Mouse (Mus musculus): Measurements from ENCODE around the gene Dglucy.

Gene Dglucy

DNA sequence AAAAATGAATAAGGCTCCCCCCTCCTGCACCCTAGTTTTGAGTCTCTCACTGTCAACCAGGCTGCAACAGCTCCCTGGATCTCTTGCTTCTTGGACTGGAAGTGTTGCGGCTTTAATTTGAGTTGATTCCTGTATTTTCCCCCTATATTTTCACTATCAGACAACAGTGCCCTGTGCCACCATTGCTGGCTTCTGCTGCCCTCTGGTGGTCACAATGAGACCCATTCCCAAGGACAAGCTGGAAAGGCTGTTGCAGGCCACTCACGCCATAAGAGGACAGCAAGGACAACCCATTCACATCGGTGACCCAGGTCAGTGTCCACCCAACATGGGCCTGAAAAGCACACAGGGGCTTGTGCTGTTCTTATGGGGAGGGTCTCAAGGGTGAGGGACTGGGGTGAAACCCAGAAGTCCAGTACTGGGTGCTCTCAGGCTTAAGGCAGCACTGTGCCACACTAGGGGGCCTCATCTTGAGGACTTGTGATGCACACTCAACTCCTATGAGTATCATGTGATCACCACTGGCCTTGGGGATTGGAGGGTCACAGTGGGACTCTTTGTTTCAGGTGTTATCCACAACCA is 62.4 kb downstream of the Dglucy start:
- peak; percentile 77 to 89 for DNase-seq (ENCODE audit: low spot score in 2 of 2)

- no peak for DNase-seq (ENCODE audit: low spot score in 2 of 2)
Observed at GRCm38 (mm10) chr12:100843171-100843570, 64.3 kb downstream of the Dglucy start.

GRCm38 (mm10) chr12:100844546-100844945 is 65.7 kb downstream of the Dglucy start:
- DNase-seq (ENCODE audit: low spot score in 2 of 2): no peak

- no peak for DNase-seq (ENCODE audit: low spot score in 2 of 2)
Observed at GRCm38 (mm10) chr12:100845829-100846228, 67.0 kb downstream of the Dglucy start.

GRCm38 (mm10) chr12:100846566-100846965 is 67.7 kb downstream of the Dglucy start:
- no peak for DNase-seq (ENCODE audit: low spot score in 2 of 2)

GRCm38 (mm10) chr12:100847437-100848080 is 68.7 kb downstream of the Dglucy start:
- DNase-seq (ENCODE audit: low spot score in 2 of 2): peak in 1 of 2 experiments; percentile 9

DNA sequence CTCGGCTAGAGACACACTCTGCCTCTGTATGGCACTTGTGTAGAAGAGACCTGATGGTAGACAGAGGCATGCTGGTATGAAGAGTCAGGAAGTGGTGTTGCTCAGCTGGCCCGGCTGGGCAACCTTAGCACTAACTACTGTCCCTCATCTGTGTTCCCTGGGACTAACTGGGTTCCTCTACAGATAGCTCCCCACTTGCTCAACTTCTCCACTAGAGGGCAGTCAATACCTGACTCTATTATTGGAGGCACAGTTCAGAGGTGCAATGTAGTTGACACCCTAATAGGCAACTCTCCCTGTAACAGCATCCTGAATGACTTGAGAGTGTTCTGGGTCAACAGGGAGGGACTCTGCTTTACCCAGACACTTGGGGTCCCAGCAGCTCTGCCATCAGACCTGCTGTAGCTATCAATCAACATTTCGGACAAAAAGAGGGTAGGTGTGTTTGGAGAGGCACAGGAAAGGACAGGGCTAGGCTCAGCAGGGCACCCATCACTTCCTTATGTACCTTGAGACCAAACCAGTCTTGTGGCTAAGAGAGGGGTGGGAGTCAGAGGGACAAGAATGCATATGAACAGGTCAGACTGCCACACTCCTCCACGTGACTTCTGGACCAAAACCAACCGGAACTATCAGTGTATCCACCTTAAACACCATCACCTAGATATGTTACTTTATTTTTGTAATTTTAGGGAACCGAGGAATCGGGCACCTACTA is 70.7 kb downstream of the Dglucy start:
- DNase-seq (ENCODE audit: low spot score in 2 of 2): peak; percentile 56 to 57

GRCm38 (mm10) chr12:100852370-100852769 is 73.5 kb downstream of the Dglucy start:
- no peak for DNase-seq (ENCODE audit: low spot score in 2 of 2)

DNA sequence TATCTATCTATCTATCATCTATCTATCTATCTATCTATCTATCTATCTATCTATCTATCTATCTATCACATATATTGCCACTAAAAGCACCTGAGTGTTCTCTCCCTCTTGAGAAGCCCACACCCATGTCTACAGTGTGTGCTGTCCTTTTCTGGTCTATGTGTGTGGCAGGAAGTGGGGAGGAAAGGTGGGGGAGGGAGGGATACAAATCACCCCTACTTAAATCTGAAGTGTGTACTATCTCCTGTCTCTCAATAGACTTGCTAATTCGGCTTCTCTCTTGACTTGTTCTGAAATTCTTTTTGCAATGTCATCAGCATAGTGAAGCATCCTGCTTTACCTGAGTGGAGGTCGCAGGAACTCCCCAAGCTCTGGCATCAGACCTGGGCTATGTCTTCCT is 77.5 kb downstream of the Dglucy start:
- DNase-seq (ENCODE audit: low spot score in 2 of 2): no peak

DNA sequence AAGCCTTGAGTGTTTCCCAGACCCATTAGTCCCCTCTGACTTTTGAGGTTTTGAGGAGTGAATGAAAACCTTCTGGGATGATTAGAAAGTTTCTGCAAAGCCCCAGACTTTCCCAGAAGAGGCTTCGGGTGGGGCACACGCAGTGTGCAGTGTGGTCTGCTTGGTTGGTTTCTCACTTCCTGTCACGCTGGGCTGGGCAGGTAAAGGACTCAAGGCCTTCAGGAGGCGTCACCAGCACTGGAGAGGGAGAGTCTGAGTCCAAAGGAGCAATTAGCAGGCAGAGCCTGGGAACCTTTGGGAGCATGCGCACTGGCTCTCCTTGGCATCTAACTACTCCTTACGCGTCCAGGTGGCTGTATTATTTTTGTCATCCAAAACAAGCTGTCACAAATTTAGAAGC is 78.9 kb downstream of the Dglucy start:
- no peak for DNase-seq (ENCODE audit: low spot score in 2 of 2)

- no peak for DNase-seq (ENCODE audit: low spot score in 2 of 2)
Observed at GRCm38 (mm10) chr12:100862272-100862671, 83.4 kb downstream of the Dglucy start.

DNA sequence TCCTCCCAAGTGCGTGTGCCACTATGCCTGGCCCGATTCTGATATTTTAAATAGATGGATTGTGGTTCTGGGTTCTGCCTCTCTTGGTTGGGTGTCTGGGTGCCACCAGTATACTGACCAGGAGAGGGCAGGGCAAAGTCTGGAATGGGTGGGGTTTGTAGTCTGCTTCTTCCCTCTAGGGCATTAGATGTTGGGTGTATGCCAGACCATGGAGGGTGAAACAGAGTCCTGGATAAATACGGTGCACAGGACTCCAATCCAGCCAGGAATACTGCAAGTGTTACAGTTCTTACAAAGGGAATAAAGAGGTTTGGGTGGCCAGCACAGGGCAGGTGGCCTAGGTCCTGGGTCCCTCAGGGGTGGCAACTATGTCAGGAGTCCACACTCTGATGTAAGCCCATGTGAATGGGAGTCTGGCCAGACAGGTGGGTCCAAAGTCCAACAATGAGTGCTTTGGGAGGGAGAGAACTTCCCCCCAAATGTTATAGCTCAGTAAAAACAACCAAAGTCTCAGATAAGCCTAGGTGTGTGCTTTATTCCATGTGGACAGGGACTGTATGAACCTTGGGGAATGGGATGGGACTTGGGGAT is 84.1 kb downstream of the Dglucy start:
- DNase-seq (ENCODE audit: low spot score in 2 of 2): no peak

DNA sequence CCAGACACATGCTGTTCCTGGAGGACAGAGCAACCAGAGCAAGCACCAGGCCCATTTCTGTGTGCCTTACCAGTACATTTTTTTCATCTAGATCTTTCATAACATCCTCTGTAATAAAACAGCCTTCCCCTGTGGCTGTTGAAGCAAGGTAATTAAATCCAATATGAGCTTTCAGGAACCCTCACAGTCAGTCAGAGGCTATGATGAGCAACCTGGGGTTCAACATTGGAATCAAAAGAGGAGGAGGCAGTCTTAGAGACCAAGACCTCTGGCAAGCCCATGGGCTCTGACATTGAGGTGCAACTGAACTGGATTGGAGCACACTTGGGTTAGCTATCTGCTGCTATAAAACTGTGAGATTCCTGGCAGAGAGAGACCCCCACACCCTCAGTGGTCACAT is 86.2 kb downstream of the Dglucy start:
- no peak for DNase-seq (ENCODE audit: low spot score in 2 of 2)

DNA sequence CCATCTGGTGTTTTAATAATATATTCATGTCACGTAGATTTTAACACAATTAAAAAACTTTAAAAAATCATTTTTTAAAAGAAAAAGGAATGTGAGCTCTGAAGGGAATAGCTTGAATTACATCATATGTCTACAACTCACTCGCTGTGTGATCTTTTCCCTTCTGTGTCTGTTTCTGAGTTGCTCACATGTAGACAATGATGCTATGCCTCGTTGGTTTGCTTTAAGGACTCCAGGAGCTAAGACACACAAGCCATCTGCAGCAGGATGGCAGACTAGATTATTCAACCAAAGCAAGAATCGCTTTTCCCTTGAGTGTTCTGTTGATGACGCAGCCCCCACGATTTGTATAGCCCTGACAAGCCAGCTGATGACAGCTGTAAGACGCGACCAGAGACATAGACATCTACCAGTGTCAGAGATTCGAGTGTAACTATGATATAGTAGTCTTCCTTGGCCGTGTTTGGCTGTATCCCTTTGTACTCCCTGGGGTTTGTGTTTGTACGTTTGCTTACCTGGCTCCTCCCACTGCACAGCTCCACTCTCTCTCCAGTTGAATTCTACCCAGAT is 86.7 kb downstream of the Dglucy start:
- DNase-seq (ENCODE audit: low spot score in 2 of 2): no peak

GRCm38 (mm10) chr12:100867097-100867496 is 88.2 kb downstream of the Dglucy start:
- no peak for DNase-seq (ENCODE audit: low spot score in 2 of 2)

- no peak for DNase-seq (ENCODE audit: low spot score in 2 of 2)
Observed at GRCm38 (mm10) chr12:100868049-100868622, 89.3 kb downstream of the Dglucy start.

GRCm38 (mm10) chr12:100871234-100871633 is 92.4 kb downstream of the Dglucy start:
- DNase-seq (ENCODE audit: low spot score in 2 of 2): no peak

GRCm38 (mm10) chr12:100871841-100872240 is 93.0 kb downstream of the Dglucy start:
- no peak for DNase-seq (ENCODE audit: low spot score in 2 of 2)

DNA sequence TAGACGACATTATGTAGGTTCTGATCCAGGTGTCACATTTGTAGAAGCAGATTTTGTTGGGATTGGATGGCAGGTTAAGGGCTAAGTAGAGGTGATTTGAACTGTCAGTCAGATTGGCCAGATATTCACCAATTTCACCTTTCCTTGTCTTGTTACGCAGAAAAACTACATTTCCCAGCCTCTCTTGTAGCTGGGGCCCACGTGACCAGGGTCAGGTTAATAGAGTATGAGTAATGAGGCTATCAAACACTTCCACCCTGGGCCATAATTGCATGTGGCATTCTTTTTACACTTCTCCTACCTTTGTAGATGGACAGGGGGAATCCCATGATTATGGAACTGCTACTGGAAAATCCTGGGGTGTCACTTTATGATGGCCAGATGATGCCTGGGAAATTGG is 94.8 kb downstream of the Dglucy start:
- DNase-seq (ENCODE audit: low spot score in 2 of 2): no peak

- peak in 1 of 2 experiments; percentile 51 for DNase-seq (ENCODE audit: low spot score in 2 of 2)
Observed at GRCm38 (mm10) chr12:100875553-100875952, 96.7 kb downstream of the Dglucy start.

DNA sequence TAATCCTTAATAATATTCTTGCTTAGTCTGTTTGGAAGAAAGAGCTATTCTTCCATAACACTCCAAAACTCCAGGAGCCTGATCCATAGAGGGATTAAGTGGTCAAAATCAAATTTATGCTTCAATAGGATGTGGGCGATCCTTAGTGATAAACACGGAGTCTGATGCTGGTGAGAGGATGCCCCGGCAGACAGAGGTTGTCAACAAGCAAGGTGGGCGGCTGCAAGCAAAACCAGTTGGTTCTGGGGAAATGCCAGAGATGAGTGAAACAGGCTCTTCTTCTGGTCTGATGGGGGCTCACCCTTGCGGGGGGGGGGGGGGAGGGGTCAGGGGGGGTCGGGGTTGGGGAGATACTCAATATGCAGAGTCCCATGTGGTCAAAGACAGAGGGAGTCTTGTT is 97.1 kb downstream of the Dglucy start:
- DNase-seq (ENCODE audit: low spot score in 2 of 2): no peak

DNA sequence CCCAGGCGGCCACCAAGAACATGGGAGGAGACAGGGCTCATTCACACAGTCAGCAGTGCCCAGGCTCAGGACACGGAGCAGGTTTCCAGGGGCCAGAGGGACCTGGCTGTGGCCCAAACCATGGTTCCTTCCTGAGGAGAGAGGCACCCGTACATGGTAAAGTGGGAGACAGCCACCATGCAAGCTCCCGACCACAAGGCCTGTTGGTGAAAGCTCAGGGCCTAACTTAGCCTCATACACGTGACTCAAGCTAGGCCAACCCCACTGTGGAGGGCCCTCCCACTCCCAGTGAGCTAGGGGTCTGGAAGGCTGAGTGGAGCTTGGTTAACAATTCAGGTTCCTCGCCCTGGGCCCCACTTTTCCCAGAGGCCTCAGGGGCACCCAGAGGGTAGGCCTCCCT is 99.1 kb downstream of the Dglucy start:
- no peak for DNase-seq (ENCODE audit: low spot score in 2 of 2)
